Mouse (Mus musculus): ENCODE data around the gene Tor1aip2.

DNA sequence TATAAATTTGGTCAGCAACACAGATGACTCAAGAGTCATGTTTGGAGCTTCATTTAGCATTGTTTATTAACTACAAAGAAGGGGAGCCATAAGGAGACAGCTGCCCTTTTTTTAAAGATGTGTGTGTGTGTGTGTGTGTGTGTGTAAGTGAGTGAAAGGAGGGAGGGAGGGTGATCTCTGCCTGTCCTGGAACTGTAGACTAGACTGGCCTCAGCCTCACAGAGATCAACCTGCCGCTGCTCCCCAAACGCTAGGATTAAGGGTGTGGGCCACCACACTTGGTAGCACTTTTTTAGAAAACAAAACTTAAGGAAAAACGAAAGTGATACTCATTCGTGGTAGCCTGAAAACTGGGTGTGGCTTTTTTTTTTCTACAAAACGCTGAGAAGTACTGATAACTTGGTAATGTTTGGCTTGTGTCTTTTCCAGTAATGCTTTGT, 2.0 kb downstream of the Tor1aip2 start:
- TF ChIP-seq USF1 (IDR thresholded peaks at IDR 0.05; ENCODE audit: low read depth) (no peak), POLR2A (IDR thresholded peaks at IDR 0.05; ENCODE audit: insufficient read length, low read depth) (peak; percentile 21), TCF12 (IDR thresholded peaks at IDR 0.05; ENCODE audit: insufficient read depth, poor library complexity, severe bottlenecking) (no peak), MYOG (IDR thresholded peaks at IDR 0.05; ENCODE audit: control insufficient read depth in 1 of 3, insufficient read depth in 1 of 3, insufficient read length in 2 of 3, low read depth in 2 of 3) (no peak), REST (IDR thresholded peaks at IDR 0.05; ENCODE audit: insufficient read depth, insufficient read length) (no peak)

Measured in myocyte (in vitro differentiated cells).